Mouse (Mus musculus) urinary bladder, adult 18-20 months (tissue): ENCODE measurements at regions not wholly inside any gene's neighbourhood (a gene's known extent, or its start where the extent isn't known, plus 50 kb on each side); places are given as distances from the start of the nearest gene placed in this dataset.

Experiments
- DNase-seq, 2 experiments: peaks; one replicate each; pipeline ENCODE4 v3.0.0; 2022; ENCODE audit warnings: low spot score in 2 of 2, mixed read lengths in 2 of 2

DNA sequence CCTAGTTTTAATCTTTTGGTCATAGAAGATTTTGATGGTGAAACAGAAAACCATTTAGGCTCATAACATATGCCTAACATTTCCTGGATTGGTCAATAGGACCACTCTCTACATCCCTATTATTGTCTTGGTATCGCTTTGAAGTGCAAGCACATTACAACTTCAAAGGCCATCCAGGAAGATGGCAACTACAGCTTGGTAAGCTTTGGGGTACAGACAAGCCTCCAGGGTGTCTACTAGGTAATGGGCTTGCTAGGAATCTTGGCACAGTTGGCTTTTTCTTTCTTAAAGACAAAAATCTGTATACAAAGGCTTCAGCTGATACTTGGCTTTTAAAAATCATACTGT is 90.8 kb downstream of the Brms1l start:
- no peak for DNase-seq

DNA sequence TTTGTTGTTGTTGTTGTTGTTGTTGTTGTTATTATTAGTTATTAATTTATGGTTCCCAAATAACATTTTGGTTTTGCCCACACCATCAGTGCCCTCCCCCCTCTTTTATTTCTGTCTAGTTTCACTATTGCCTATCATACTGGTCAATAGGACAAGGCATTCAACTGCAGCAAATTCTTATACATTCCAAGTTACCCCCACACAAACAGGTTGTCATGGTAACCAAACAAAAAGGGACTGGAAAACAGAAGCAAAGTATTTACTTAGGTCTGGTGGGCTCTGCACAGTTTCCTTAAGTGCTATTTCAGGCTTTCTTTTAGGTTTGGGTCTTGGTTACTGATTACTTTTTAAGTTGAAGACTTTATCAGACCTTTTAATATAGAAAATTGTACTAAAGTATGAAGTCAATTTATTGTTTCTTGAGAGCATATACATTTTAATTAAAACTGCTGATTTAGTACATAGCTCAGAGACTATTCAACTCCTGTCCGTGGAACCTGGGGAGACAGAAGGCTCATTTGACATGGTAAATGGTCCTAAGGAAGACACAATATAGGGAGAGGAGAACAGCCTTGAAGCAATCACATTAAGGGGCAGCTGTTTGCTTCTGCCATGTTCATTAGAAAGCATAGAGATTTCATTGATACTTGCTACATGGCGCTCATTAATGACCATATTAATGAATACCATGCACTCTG is 90.3 kb downstream of the Brms1l start:
- DNase-seq = no peak
